Mouse (Mus musculus) CH12F3 (cell line): Measurements from ENCODE around the gene Tent5a.

Experiments used
- in situ Hi-C: fragments of 300-500 bp; cut with MboI; formaldehyde crosslinking; loops from 2 replicates; pipeline ENCODE4 v1.14.3; 2020; ENCODE audit warnings: low sequenced_read_pairs

Tent5a gene

DNA sequence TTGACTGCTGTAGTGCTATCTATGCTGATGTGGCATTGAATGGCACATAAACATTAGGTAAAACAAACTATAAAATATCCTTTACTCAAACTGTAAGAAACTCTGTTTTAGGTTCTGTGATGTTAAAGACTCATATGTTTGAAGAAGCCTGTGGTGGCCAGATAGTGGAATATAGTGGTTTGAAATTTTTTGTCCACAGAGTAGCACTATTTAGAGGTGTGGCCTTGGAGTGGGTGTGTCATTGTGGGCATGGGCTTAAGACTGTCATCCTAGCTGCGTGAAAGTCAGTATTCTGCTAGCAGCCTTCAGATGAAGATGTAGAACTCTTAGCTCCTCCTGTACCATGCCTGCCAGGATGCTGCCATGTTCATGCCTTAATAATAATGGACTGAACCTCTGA is 11.0 kb downstream of the Tent5a start:
- in situ Hi-C loops = no loop called here

DNA sequence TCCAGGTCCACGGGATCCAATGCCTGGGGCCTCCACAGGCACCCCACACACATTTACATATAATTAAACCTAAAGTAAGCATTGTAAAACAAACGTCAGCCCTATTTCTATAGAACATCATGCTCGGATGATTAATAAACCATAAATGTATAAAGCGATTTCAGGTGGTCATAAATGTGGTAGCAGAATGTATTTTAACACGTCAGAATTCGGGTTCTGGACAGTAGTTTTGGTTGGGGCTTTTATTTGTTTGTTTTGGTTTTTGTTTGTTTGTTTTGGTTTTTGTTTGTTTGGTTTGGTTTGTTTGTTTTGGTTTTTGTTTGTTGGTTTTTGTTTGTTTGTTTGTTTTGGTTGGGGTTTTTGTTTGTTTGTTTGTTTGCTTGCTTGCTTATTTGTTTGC is 14.7 kb downstream of the Tent5a start, which contains the start of gene Gm11114:
Gene Gm11114, plus strand, starts transcription at position 301 of the 400 bp plus-strand sequence.
- in situ Hi-C loops = no loop called here

- in situ Hi-C loops = no loop called here
Measured at GRCm38 (mm10) chr9:85303378-85303777, 23.8 kb downstream of the Tent5a start.

DNA sequence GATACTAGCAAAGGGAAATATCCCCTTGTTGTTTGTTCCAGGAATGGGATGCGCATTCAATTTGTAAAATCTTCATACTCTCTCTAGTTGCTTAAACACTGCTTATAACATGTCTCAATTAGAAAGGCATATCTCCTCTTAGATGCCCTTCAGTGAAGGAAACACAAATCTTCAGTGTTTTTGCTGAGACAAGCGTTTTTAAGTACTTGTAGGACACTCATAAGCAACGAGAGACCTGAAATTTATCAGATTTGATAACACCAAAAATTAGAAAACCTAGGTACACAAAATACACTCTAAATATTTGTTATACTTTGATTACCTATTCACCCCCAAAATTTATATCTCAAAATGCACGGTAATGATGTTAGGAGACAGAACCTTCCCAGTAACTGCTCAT is 24.3 kb downstream of the Tent5a start:
- in situ Hi-C loops = no loop called here

GRCm38 (mm10) chr9:85274114-85274513 is 53.0 kb downstream of the Tent5a start:
- in situ Hi-C loops = no loop called here
